22 mouse cellular contexts compared by ENCODE assay signal in the genomic region with DNA sequence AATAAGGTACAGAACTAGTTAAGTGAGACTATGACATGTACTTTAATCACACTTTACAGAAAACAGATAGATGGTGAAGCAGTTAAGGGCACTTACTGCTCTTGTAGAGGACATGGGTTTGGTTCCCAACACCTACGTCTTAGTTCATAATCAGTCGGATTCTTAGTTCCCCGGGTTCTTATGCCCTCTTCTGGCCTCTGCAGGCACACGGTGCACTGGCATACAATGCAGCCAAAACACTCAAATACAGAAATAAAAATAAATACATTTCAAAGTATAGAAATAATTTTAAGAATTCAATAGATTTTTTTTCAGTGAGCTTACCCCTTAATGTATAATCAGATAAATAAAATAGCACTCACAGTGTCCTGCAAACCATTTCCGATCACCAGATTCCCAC.
DNase-seq lines count a peak whose midpoint lies in the region; ATAC-seq lines count a peak whose summit lies in the region.
"Had no signal": no experiment of that assay in that cellular context is flagged by ENCODE, and none has a peak within 500 bp of the region (broad histone marks: within the 10 kb centered on the region; RNA-seq: fewer than 3 reads in every experiment).

No protein-coding gene starts in this region.

- DNase-seq in hindbrain, embryonic 14.5 days (ENCODE audit: low spot score), result no peak
- DNase-seq in midbrain, embryonic 11.5 days (ENCODE audit: low spot score, missing footprints), result no peak
- DNase-seq in embryo, embryonic 10 days (ENCODE audit: low spot score), result no peak
- DNase-seq in spleen, postnatal 14 days (ENCODE audit: low spot score in 2 of 2), result no peak
- DNase-seq: adrenal gland, postnatal 10 days; cerebellum, adult 8-10 months; cerebellum, postnatal 36 days; gastrocnemius, postnatal 25 days; heart, postnatal 36 days; kidney, adult 2 months; left cerebral cortex, postnatal 4 days; liver; right cerebral cortex, postnatal 25 days; spleen, adult 18-20 months; thymus, postnatal 14 days had no signal

- H3K9ac ChIP-seq in hindbrain, embryonic 12.5 days, result no peak overlapping the region
- no peak overlapping the region for H3K9ac ChIP-seq in hindbrain, embryonic 14.5 days
- H3K9ac ChIP-seq in midbrain, embryonic 13.5 days (replicated peaks), result no peak overlapping the region
- no peak overlapping the region for H3K9ac ChIP-seq in midbrain, embryonic 11.5 days (ENCODE audit: low read length)
- no peak overlapping the region for H3K9ac ChIP-seq in forebrain, embryonic 12.5 days
- H3K9ac ChIP-seq: heart, embryonic 15.5 days; midbrain, embryonic 12.5 days had no signal

- peaks cover 9% of the 10 kb centered on the region for H3K4me1 ChIP-seq in hindbrain, embryonic 12.5 days
- no peaks in the 10 kb centered on the region for H3K4me1 ChIP-seq in hindbrain, embryonic 14.5 days (replicated peaks; ENCODE audit: control insufficient read depth, insufficient read depth, low read length)
- peaks cover 10% of the 10 kb centered on the region for H3K4me1 ChIP-seq in midbrain, embryonic 13.5 days (replicated peaks)
- H3K4me1 ChIP-seq in midbrain, embryonic 11.5 days (ENCODE audit: control insufficient read depth, insufficient read depth, low read length), result no peaks in the 10 kb centered on the region
- H3K4me1 ChIP-seq in forebrain, embryonic 12.5 days, result peaks cover 8% of the 10 kb centered on the region; the same call in 1 of the 2 replicates
- H3K4me1 ChIP-seq: heart, embryonic 15.5 days had no signal

- H3K27me3 ChIP-seq in hindbrain, embryonic 12.5 days, result no peaks in the 10 kb centered on the region
- H3K27me3 ChIP-seq in hindbrain, embryonic 14.5 days (ENCODE audit: control insufficient read depth, insufficient read depth, low read length), result no peaks in the 10 kb centered on the region
- H3K27me3 ChIP-seq in midbrain, embryonic 13.5 days, result no peaks in the 10 kb centered on the region
- no peaks in the 10 kb centered on the region for H3K27me3 ChIP-seq in midbrain, embryonic 11.5 days (ENCODE audit: control insufficient read depth, insufficient read depth, low read length)
- peaks cover 7% of the 10 kb centered on the region; the same call in 1 of the 2 replicates for H3K27me3 ChIP-seq in forebrain, embryonic 12.5 days
- H3K27me3 ChIP-seq: heart, embryonic 15.5 days; midbrain, embryonic 12.5 days had no signal

- no peak for ATAC-seq in hindbrain, embryonic 12.5 days (ENCODE audit: low FRiP score)
- ATAC-seq in hindbrain, embryonic 14.5 days (ENCODE audit: low FRiP score), result no peak
- no peak for ATAC-seq in midbrain, embryonic 13.5 days
- ATAC-seq in midbrain, embryonic 11.5 days (ENCODE audit: low FRiP score), result no peak
- no peak for ATAC-seq in forebrain, embryonic 12.5 days (ENCODE audit: low FRiP score)
- ATAC-seq: activated CD4-positive, CD25-positive, alpha-beta regulatory T cell, adult 4 months had no signal

- H3K9me3 ChIP-seq in hindbrain, embryonic 12.5 days (replicated peaks), result no peaks in the 10 kb centered on the region
- no peaks in the 10 kb centered on the region for H3K9me3 ChIP-seq in hindbrain, embryonic 14.5 days (ENCODE audit: control insufficient read depth, low read length)
- H3K9me3 ChIP-seq in midbrain, embryonic 13.5 days, result no peaks in the 10 kb centered on the region
- H3K9me3 ChIP-seq in midbrain, embryonic 11.5 days (ENCODE audit: control insufficient read depth, low read length), result no peaks in the 10 kb centered on the region
- no peaks in the 10 kb centered on the region for H3K9me3 ChIP-seq in forebrain, embryonic 12.5 days
- H3K9me3 ChIP-seq: heart, embryonic 15.5 days; midbrain, embryonic 12.5 days had no signal

- WGBS in hindbrain, embryonic 12.5 days, result 75% methylated on average over 5 of the region's 5 CpGs
- WGBS in hindbrain, embryonic 14.5 days, result 70% methylated on average over 5 of the region's 5 CpGs
- 76% methylated on average over 5 of the region's 5 CpGs for WGBS in midbrain, embryonic 13.5 days
- 73% methylated on average over 5 of the region's 5 CpGs for WGBS in midbrain, embryonic 11.5 days
- WGBS in forebrain, embryonic 12.5 days, result 70% methylated on average over 5 of the region's 5 CpGs

- no peak overlapping the region for H3K4me3 ChIP-seq in hindbrain, embryonic 12.5 days
- no peak overlapping the region for H3K4me3 ChIP-seq in hindbrain, embryonic 14.5 days (replicated peaks; ENCODE audit: low read length)
- no peak overlapping the region for H3K4me3 ChIP-seq in midbrain, embryonic 13.5 days (replicated peaks)
- no peak overlapping the region for H3K4me3 ChIP-seq in midbrain, embryonic 11.5 days (ENCODE audit: low read depth, low read length)
- H3K4me3 ChIP-seq in forebrain, embryonic 12.5 days (replicated peaks), result no peak overlapping the region
- H3K4me3 ChIP-seq: heart, embryonic 15.5 days; midbrain, embryonic 12.5 days had no signal

- H3K36me3 ChIP-seq in hindbrain, embryonic 12.5 days, result no peaks in the 10 kb centered on the region
- no peaks in the 10 kb centered on the region for H3K36me3 ChIP-seq in hindbrain, embryonic 14.5 days (replicated peaks; ENCODE audit: control insufficient read depth, insufficient read depth)
- H3K36me3 ChIP-seq in midbrain, embryonic 13.5 days, result no peaks in the 10 kb centered on the region
- no peaks in the 10 kb centered on the region for H3K36me3 ChIP-seq in midbrain, embryonic 11.5 days (ENCODE audit: control insufficient read depth, insufficient read depth, low read length)
- no peaks in the 10 kb centered on the region for H3K36me3 ChIP-seq in forebrain, embryonic 12.5 days (replicated peaks)
- H3K36me3 ChIP-seq: heart, embryonic 15.5 days; midbrain, embryonic 12.5 days had no signal

- H3K4me2 ChIP-seq in hindbrain, embryonic 12.5 days (replicated peaks), result no peak overlapping the region
- H3K4me2 ChIP-seq in hindbrain, embryonic 14.5 days (replicated peaks), result no peak overlapping the region; the same call in 1 of the 2 replicates
- no peak overlapping the region for H3K4me2 ChIP-seq in midbrain, embryonic 13.5 days (replicated peaks)
- no peak overlapping the region for H3K4me2 ChIP-seq in midbrain, embryonic 11.5 days
- 0 out of 2 replicates have a peak overlapping the region, but pooled peaks have one; percentile 27 for H3K4me2 ChIP-seq in forebrain, embryonic 12.5 days
- H3K4me2 ChIP-seq: heart, embryonic 15.5 days; midbrain, embryonic 12.5 days had no signal

- peak overlapping the region; percentile 66; the same call in 1 of the 2 replicates for H3K27ac ChIP-seq in hindbrain, embryonic 12.5 days
- H3K27ac ChIP-seq in hindbrain, embryonic 14.5 days, result no peak overlapping the region
- H3K27ac ChIP-seq in midbrain, embryonic 13.5 days, result peak overlapping the region; percentile 55; the same call in 1 of the 2 replicates
- H3K27ac ChIP-seq in midbrain, embryonic 11.5 days (ENCODE audit: low read depth, low read length), result no peak overlapping the region
- peak overlapping the region; percentile 79 for H3K27ac ChIP-seq in forebrain, embryonic 12.5 days
- H3K27ac ChIP-seq: heart, embryonic 15.5 days; kidney, postnatal 0 days had no signal

Comparison
In these comparisons a context has a peak if more than half of its experiments do, and no peak if none do; other contexts are left out.
1. H3K27ac ChIP-seq: peak in hindbrain, embryonic 12.5 days (single experiment), midbrain, embryonic 13.5 days (single experiment) and forebrain, embryonic 12.5 days (single experiment); none in hindbrain, embryonic 14.5 days (single experiment) and midbrain, embryonic 11.5 days (single experiment).